Mouse (Mus musculus): ENCODE results near the gene Pkmyt1.

The Pkmyt1 gene

GRCm38 (mm10) chr17:23725999-23726757 is at the start of gene Pkmyt1:
TSS of gene Pkmyt1 (plus strand) at chr17:23726336.
- peak; percentile 90 to 96 for DNase-seq

GRCm38 (mm10) chr17:23676473-23677031 is 49.6 kb upstream of the Pkmyt1 start:
- peak in 1 of 2 experiments; percentile 25 for DNase-seq

- DNase-seq = peak; percentile 76 to 88
Observed at GRCm38 (mm10) chr17:23677236-23677679, 48.9 kb upstream of the Pkmyt1 start, which contains the start of gene Tnfrsf12a. TSS of gene Tnfrsf12a (minus strand) at chr17:23677468.

GRCm38 (mm10) chr17:23679127-23679835 is 46.9 kb upstream of the Pkmyt1 start, which contains the start of gene Cldn6:
TSS of gene Cldn6 (plus strand) at chr17:23679249.
- no peak for DNase-seq

- no peak for DNase-seq
Observed at GRCm38 (mm10) chr17:23680336-23680735, 45.8 kb upstream of the Pkmyt1 start.

GRCm38 (mm10) chr17:23681086-23681485 is 45.0 kb upstream of the Pkmyt1 start:
- no peak for DNase-seq

GRCm38 (mm10) chr17:23682092-23682491 is 44.0 kb upstream of the Pkmyt1 start:
- DNase-seq = no peak

GRCm38 (mm10) chr17:23682530-23682929 is 43.6 kb upstream of the Pkmyt1 start:
- no peak for DNase-seq

GRCm38 (mm10) chr17:23683226-23683625 is 42.9 kb upstream of the Pkmyt1 start:
- DNase-seq = no peak

GRCm38 (mm10) chr17:23683856-23684672 is 42.1 kb upstream of the Pkmyt1 start, which contains the start of gene Cldn9:
TSS of gene Cldn9 (minus strand) at chr17:23684026.
- no peak for DNase-seq

GRCm38 (mm10) chr17:23694491-23694890 is 31.6 kb upstream of the Pkmyt1 start:
- DNase-seq = no peak

- DNase-seq = no peak
Observed at GRCm38 (mm10) chr17:23695801-23696200, 30.3 kb upstream of the Pkmyt1 start.

- DNase-seq = peak in 1 of 2 experiments; percentile 14
Observed at GRCm38 (mm10) chr17:23699131-23700077, 26.7 kb upstream of the Pkmyt1 start.

- peak; percentile 74 to 83 for DNase-seq
Observed at GRCm38 (mm10) chr17:23700079-23700478, 26.1 kb upstream of the Pkmyt1 start.

- no peak for DNase-seq
Observed at GRCm38 (mm10) chr17:23703301-23703700, 22.8 kb upstream of the Pkmyt1 start.

GRCm38 (mm10) chr17:23704741-23705140 is 21.4 kb upstream of the Pkmyt1 start:
- no peak for DNase-seq

GRCm38 (mm10) chr17:23705525-23706104 is 20.5 kb upstream of the Pkmyt1 start:
- no peak for DNase-seq

- DNase-seq = peak; percentile 38 to 75
Observed at GRCm38 (mm10) chr17:23706212-23706611, 19.9 kb upstream of the Pkmyt1 start.

- no peak for DNase-seq
Observed at GRCm38 (mm10) chr17:23717003-23717402, 9.1 kb upstream of the Pkmyt1 start.

- no peak for DNase-seq
Observed at GRCm38 (mm10) chr17:23719455-23719854, 6.7 kb upstream of the Pkmyt1 start.

GRCm38 (mm10) chr17:23721886-23722285 is 4.2 kb upstream of the Pkmyt1 start:
- DNase-seq = no peak
